Comparison of ENCODE assay signal across 8 mouse cellular contexts in the genomic region with DNA sequence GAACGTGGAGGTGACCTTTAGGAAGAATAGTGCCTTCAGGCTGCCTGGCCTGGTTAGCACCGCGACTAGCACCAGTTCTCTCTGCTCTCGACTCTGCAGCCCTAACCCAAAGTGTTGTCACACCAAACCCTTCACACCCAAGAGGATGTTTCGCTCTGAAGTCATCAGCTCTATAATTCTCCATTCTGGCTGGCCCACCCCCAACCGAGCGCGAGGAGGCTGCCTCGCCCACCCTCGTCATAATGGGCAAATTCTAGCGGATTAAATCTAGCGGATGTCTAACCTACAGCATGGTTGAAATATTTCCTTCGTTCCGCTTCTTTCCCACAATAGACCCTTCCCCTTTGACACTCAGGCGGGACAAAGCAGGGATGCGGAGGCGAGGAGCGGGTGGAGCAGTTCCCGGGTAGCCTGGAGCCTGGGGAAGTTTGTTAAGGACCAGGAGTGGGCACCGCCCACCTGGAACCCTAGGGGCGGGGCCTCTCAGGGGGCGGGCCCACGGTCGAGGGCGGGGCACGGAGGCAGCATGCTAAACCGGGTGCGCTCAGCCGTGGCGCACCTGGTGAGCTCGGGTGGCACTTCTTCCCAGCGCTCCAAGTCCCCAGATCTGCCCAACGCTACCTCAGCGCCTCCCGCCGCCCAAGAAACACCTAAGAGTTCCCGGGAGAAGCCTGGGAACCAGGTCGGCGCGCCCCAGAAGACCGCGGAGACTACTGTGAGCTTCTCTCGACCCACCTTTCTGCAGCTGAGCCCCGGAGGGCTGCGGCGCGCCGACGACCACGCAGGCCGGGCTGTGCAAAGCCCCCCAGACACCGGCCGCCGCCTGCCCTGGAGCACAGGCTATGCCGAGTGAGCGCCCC. TPM values are rescaled to one million over a fixed set of nuclear protein-coding genes. Genes with fewer than 3 reads are reported as not detected.
A peak's percentile ranks its signal among the peaks of the same experiment; 100 is the strongest.
DNase-seq lines count a peak whose midpoint lies in the region; ATAC-seq and TF ChIP-seq lines count a peak whose summit lies in the region.

Ppm1j (plus strand) TSS at position 496 of the 860 bp plus-strand sequence.

- peak; percentile 68 for DNase-seq in ovary, postnatal 36 days (ENCODE audit: low spot score)
- DNase-seq in ovary, postnatal 14 days (ENCODE audit: low spot score) = no peak
- DNase-seq in heart, adult 11 months = peak; percentile 98
- DNase-seq in lung, adult 2 months = peak; percentile 81
- DNase-seq in yolk sac, embryonic 10.5 days (ENCODE audit: low spot score) = peak; percentile 63

- WGBS in intestine, postnatal 0 days = 1% methylated on average over 56 of the region's 56 CpGs
- 2% methylated on average over 56 of the region's 56 CpGs for WGBS in lung, adult 2 months
- WGBS in neural tube, embryonic 13.5 days = 1% methylated on average over 56 of the region's 56 CpGs

- no peaks in the 10 kb centered on the region for H3K36me3 ChIP-seq in intestine, postnatal 0 days (ENCODE audit: control insufficient read depth, insufficient read depth)
- no peaks in the 10 kb centered on the region for H3K36me3 ChIP-seq in neural tube, embryonic 13.5 days

- no peak for TF ChIP-seq POLR2A in cortical plate, adult 2 months (IDR thresholded peaks at IDR 0.05; ENCODE audit: extremely low read depth, insufficient read depth, low read length)
- no peak for TF ChIP-seq POLR2A in lung, adult 2 months (IDR thresholded peaks at IDR 0.05; ENCODE audit: borderline replicate concordance, extremely low read depth, low read depth, low read length)

- peak within 1 kb of the TSS; percentile 67 for H3K9ac ChIP-seq in intestine, postnatal 0 days (ENCODE audit: low read depth, low read length)
- peak within 1 kb of the TSS; percentile 64 for H3K9ac ChIP-seq in neural tube, embryonic 13.5 days

- peak; percentile 67 for ATAC-seq in intestine, postnatal 0 days
- 0 out of 2 replicates have a peak, but pooled peaks have one; percentile 41 for ATAC-seq in neural tube, embryonic 13.5 days (ENCODE audit: low read depth)

- peak within 1 kb of the TSS; percentile 99 for H3K4me2 ChIP-seq in intestine, postnatal 0 days (replicated peaks; ENCODE audit: low read depth)
- peak within 1 kb of the TSS; percentile 78 for H3K4me2 ChIP-seq in neural tube, embryonic 13.5 days

- no peaks in the 10 kb centered on the region for H3K4me1 ChIP-seq in cortical plate, adult 2 months (ENCODE audit: control insufficient read depth, insufficient read depth, low read length)
- peaks cover 15% of the 10 kb centered on the region for H3K4me1 ChIP-seq in intestine, postnatal 0 days (replicated peaks; ENCODE audit: control insufficient read depth, insufficient read depth, low read length)
- peaks cover 27% of the 10 kb centered on the region for H3K4me1 ChIP-seq in lung, adult 2 months (ENCODE audit: control insufficient read depth, insufficient read depth, low read length)
- H3K4me1 ChIP-seq in neural tube, embryonic 13.5 days (replicated peaks) = peaks cover 29% of the 10 kb centered on the region

- H3K27ac ChIP-seq in cortical plate, adult 2 months (ENCODE audit: insufficient read depth, low read length) = no peak within 1 kb of the TSS
- H3K27ac ChIP-seq in intestine, postnatal 0 days (ENCODE audit: low read depth, low read length) = peak within 1 kb of the TSS; percentile 37
- H3K27ac ChIP-seq in neural tube, embryonic 13.5 days (replicated peaks) = no peak within 1 kb of the TSS

- TF ChIP-seq CTCF in cortical plate, adult 2 months (IDR thresholded peaks at IDR 0.05; ENCODE audit: extremely low read depth, insufficient read depth, low read length) = no peak
- TF ChIP-seq CTCF in intestine, postnatal 0 days (IDR thresholded peaks at IDR 0.05; ENCODE audit: low read depth) = no peak
- no peak for TF ChIP-seq CTCF in lung, adult 2 months (IDR thresholded peaks at IDR 0.05; ENCODE audit: insufficient read depth, low read length)

- peaks cover 46% of the 10 kb centered on the region for H3K27me3 ChIP-seq in intestine, postnatal 0 days (replicated peaks; ENCODE audit: control insufficient read depth, insufficient read depth, low read length)
- peaks cover 98% of the 10 kb centered on the region for H3K27me3 ChIP-seq in neural tube, embryonic 13.5 days

- no peaks in the 10 kb centered on the region for H3K9me3 ChIP-seq in intestine, postnatal 0 days (ENCODE audit: control insufficient read depth)
- H3K9me3 ChIP-seq in neural tube, embryonic 13.5 days = no peaks in the 10 kb centered on the region

- H3K4me3 ChIP-seq in cortical plate, adult 2 months (ENCODE audit: insufficient read depth, low read length) = peak within 1 kb of the TSS; percentile 27
- peak within 1 kb of the TSS; percentile 56 for H3K4me3 ChIP-seq in intestine, postnatal 0 days (ENCODE audit: low read depth, low read length)
- H3K4me3 ChIP-seq in lung, adult 2 months (replicated peaks; ENCODE audit: extremely low read depth, low read depth, low read length) = peak within 1 kb of the TSS; percentile 49
- H3K4me3 ChIP-seq in neural tube, embryonic 13.5 days = peak within 1 kb of the TSS; percentile 43

RNA-seq across cellular contexts. Expression of gene Ppm1j, which starts in this region (rescaled TPM):
- 0.93 and 1.1 TPM in 2 replicates for polyA plus RNA-seq in cortical plate, adult 2 months (2012; rRNA removed)
- polyA plus RNA-seq in intestine, postnatal 0 days (2015; fragmentation: Nextera tagmentation; extraction: Ambion mirVana) = 22.3 and 24.4 TPM in 2 replicates
- polyA plus RNA-seq in lung, adult 2 months (2012; rRNA removed) = 8.0 and 10.8 TPM in 2 replicates
- polyA plus RNA-seq in neural tube, embryonic 13.5 days (2015; fragmentation: Nextera tagmentation; extraction: Ambion mirVana) = 1.5 and 1.9 TPM in 2 replicates
